Comparison of ENCODE assay signal across 14 mouse cellular contexts in the genomic region with DNA sequence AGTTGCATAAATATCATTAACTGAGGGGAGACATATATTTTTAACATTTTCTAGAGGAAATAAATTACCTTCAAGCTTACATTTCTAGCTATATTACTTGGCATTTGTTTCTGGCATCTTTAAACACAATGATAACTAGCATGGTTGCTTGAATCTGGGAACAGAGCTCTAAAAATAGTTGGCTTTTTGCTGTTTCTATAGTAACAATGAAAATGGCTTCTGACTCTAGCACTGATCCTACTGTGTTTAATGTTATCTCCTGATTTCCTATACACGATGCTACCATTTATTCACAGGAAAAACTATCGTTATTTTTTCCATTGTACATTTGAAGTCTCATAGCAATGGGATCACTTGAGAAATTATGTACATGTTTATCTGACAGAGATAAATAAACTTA.
"Had no signal": no experiment of that assay in that cellular context is flagged by ENCODE, and none has a peak within 500 bp of the region (broad histone marks: within the 10 kb centered on the region; RNA-seq: fewer than 3 reads in every experiment).

No protein-coding gene starts in this region.

- H3K4me3 ChIP-seq: layer of hippocampus, adult 2 months; limb, embryonic 13.5 days; myocyte; neural tube, embryonic 12.5 days; stomach, embryonic 15.5 days had no signal

- DNase-seq: kidney, adult 18-20 months; kidney, postnatal 10 days; kidney, postnatal 4 days; left cerebral cortex, postnatal 4 days; lung, adult 18-20 months; right cerebral cortex, postnatal 14 days; thymus, adult 2 months; thymus, postnatal 36 days had no signal

- H3K9me3 ChIP-seq: limb, embryonic 13.5 days; neural tube, embryonic 12.5 days; stomach, embryonic 15.5 days had no signal

- H3K36me3 ChIP-seq: limb, embryonic 13.5 days; neural tube, embryonic 12.5 days; stomach, embryonic 15.5 days had no signal

- H3K4me2 ChIP-seq: limb, embryonic 13.5 days; neural tube, embryonic 12.5 days; stomach, embryonic 15.5 days had no signal

- H3K4me1 ChIP-seq: limb, embryonic 13.5 days; neural tube, embryonic 12.5 days; stomach, embryonic 15.5 days had no signal

- H3K9ac ChIP-seq: limb, embryonic 13.5 days; liver, embryonic 14.5 days; neural tube, embryonic 12.5 days; stomach, embryonic 15.5 days had no signal

- H3K27ac ChIP-seq: layer of hippocampus, adult 2 months; limb, embryonic 13.5 days; liver, embryonic 14.5 days; neural tube, embryonic 12.5 days; stomach, embryonic 15.5 days had no signal

- H3K27me3 ChIP-seq: limb, embryonic 13.5 days; neural tube, embryonic 12.5 days; stomach, embryonic 15.5 days had no signal
